Mouse (Mus musculus): Measurements from ENCODE around the gene Rab33a.
A peak's percentile ranks its signal among the peaks of the same experiment; 100 is the strongest.

Gene Rab33a

DNA sequence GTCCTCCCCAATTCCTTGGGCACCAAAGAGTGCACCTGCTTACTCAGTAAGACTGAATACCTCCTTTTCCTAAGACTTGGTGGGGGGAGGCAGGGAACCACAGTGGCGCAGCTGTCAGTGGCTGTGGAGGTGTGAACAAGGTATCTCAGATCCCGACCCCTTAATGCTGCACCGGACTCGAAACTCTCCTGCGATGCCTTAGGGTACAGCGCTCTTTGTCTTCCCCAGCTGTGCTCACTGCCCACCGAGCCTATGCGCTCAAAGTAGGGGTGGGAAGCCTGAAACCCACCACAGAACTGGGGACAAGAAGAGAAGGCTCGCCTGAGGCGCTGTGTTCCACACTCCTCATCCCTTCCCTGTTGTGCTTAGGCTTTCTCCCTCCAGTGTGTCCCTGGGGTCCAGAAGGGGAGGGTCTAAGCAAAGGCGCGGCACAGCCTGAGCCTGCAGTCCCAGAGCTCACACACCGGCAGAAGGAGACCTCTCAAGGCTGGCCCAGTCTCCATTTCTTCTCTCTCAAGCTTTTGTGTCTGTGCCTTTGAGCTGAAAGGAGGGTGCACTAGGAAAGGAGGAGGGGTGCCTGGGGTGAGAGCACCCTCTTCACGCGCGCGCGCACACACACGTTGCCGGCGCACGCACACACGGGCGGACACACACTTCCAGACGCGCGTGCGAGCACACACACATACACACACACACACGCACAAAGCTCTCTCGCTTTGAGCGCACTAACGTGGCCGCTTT lies at the start of gene Rab33a:
TSS of gene Rab33a (plus strand) at position 478 of the 741 bp plus-strand sequence.
- DNase-seq (ENCODE audit: low read depth, low spot score): peak; percentile 33

- peak; percentile 16 for DNase-seq (ENCODE audit: low read depth, low spot score)
These were observed 38.0 kb upstream of the Rab33a start for GRCm38 (mm10) chrX:48481095-48481494.

DNA sequence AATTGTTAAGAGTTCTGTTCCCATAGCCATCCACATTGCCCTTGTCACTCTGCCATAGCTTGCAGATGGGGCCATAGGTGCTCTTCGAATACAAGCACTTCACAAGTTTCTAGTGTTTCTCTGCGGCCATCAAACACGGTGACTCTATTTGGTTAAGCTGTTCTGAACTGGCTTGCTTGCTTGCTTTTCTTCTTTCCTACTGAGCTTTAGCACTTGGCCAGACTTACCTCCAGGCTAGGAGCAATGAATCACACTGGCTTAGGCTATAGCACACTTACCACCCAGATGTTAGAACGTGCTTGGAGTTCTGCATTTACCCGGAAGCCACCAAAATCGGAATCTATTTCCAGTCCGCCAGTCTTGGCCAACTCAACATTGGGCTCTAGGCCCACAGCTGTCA lies 37.4 kb upstream of the Rab33a start:
- DNase-seq (ENCODE audit: low read depth, low spot score): no peak

- DNase-seq (ENCODE audit: low read depth, low spot score): no peak
These were observed 25.3 kb upstream of the Rab33a start for GRCm38 (mm10) chrX:48493763-48494162.

DNA sequence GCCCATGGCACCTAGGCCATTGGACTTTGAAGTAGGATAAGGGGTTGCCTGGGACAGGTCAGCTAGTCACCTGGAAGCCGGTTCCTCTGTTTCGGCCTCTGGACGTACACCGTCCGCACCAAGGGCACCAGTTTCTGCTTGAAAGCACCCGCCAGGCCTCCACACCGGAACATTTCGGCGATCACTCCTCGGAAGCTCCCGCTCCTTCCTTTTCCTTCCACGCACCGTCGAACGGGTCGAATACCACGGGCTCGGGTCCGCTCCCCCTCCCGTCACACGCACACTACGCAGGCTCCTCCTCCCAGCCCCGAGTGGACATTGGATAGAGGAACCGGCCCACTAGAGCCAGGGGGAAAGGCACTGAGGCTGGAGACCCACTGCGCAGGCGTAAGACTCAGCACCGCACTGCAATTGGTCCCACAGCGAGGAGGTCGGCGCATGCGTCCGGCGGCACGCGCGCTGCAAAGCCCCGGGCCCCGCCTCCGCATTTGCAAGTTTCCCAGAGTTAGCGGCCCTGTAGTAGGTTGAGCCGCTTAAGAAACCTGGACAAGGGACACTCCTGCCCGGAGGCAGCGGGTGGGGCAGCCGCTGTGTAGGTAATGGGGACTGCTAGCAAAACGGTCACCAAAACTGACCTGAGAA lies 5.8 kb upstream of the Rab33a start, which contains the start of gene Aifm1:
TSS of gene Aifm1 (minus strand) at position 398 of the 642 bp plus-strand sequence.
- DNase-seq (ENCODE audit: low read depth, low spot score): peak; percentile 93

DNA sequence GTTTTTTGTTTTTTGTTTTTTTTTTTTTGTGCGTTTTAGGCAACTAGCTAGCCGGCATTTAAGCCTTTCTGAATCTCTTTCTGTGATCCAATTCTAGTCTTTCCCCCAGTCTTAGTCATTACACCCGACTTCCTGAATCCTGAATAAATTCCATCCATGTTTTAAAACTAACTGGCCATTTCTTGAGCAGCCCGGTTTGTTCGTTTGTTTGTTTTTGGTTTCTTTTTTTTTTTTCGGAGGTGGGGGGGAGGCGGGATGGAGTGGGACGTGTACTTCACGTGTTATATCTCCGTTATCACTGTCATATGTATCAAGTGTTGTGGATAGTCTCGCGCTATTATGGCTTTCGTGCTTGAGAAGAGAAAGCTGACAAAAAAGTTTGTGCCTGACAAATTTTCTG lies 5.3 kb upstream of the Rab33a start:
- peak; percentile 58 for DNase-seq (ENCODE audit: low read depth, low spot score)

DNA sequence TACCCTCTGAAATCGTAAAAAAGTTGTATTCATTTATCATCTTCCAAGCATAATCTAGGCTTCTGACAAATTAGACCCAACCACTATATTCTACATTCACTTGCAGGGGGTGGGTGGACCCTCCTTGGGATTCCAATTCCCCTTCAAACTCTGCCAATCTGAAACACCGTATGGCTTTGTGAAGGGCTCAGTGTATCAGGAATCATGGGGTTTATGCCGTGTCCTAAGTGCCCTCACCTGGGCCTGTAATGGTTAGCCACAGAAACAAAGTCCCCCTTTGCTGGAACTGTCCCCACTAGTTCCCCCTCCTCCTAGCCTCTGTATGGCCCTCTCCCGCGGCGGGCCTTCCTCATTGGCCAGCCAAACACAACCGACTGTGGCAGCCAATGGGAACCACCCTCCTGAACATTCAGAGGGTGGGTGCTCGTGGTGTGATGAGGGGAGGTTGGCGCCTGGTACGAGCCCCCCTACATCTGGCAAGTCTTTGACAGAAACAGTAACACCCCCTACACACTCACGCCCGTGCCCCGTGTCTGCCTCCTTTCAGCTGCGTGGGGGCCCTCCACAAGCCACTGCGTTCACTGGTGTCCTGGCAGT lies 776 bp upstream of the Rab33a start:
- no peak for DNase-seq (ENCODE audit: low read depth, low spot score)

DNA sequence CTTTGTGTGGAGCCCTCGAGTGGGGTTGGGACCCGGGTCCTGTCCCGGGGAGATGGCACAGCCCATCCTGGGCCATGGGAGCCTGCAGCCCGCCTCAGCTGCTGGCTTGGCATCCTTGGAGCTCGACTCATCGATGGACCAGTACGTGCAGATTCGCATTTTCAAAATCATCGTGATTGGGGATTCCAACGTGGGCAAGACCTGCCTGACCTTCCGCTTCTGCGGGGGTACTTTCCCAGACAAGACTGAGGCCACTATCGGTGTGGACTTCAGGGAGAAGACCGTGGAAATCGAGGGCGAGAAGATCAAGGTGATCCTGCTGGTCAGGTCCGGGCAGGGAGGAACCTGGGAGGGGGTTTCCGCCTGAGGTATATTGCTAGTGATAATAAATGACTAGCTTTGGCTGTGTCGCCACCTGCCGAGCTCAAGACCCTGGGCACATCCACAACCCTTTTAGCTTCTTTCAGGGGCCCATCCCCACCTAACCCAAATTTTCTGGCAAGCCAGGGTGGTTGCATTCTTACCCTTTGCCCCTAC lies 532 bp downstream of the Rab33a start:
- peak; percentile 7 for DNase-seq (ENCODE audit: low read depth, low spot score)

DNA sequence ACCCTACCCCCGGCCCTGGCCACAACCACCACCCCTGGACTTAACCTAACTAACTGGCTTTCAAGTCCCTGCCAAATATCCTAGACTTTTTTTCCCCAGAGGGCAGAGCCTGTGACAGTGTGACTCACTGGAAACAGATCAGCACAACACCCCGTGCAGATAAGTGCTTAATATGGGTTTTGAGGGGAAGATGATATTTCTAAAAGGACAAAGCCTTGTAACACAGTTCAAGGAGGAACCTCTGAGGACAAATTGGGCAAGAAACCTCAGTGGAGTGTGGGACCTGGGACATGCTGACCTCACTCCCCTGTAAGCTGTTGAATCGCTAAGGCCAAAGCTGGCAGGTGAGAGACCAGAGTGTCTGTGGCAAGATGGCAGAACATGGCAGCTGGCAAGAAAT lies 2.6 kb downstream of the Rab33a start:
- no peak for DNase-seq (ENCODE audit: low read depth, low spot score)

DNA sequence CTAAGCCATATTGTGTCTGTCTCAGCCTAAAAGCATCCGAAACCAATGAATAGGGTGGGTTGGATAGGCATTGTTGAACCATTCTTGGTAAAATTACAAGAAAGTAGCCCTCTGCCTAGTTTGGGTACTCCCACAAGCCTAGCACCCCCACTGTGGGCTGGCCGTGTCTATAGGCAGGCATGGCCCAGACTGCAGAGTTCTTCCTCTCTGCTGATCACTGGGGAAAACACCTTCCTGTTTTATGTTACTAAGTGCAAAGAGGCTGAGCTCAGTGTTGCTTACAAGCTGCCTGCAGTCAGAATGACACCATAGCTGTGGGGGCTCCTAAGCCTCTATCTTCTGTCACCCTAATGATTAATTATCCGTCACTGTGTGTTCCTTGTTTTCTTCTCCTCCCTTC lies 4.4 kb downstream of the Rab33a start:
- no peak for DNase-seq (ENCODE audit: low read depth, low spot score)

DNA sequence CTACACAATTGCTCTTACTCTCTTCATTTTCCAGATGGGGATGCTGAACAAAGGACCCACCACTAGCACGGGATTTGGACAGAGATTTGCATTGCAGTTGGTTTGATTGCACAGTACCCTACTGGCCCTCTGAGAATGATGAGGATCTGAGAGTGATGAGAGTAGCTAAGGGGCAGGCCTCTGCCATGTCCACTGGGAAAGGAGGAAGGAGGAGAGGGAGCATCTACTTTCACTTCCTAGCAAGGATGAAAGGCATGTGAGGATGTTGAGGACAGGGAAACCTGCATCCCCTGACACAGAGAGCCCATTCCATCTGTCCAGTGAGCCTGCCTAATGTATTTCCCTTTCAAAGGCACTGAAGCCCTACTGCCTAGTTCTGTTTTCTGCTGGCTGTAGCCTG lies 6.2 kb downstream of the Rab33a start:
- DNase-seq (ENCODE audit: low read depth, low spot score): no peak

GRCm38 (mm10) chrX:48525866-48526265 lies 6.8 kb downstream of the Rab33a start:
- DNase-seq (ENCODE audit: low read depth, low spot score): no peak

DNA sequence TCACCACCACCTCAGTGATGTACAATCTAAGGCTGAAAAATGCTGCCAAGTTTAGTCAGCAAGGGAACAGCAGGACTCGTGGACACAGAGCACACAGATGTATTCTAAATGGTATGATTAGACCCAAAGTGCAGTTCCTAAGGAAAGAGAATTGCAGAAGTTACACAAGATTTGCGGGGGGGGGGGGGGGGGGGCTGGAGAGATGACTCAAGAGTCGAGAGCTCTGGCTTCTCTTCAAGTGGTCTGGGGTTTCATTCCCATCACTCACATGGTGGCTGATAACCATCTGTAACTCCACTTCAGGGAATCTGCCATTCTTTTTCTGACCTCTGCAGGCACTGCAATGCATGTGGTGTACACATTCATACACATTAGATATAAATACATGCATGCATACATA lies 7.3 kb downstream of the Rab33a start:
- no peak for DNase-seq (ENCODE audit: low read depth, low spot score)

DNA sequence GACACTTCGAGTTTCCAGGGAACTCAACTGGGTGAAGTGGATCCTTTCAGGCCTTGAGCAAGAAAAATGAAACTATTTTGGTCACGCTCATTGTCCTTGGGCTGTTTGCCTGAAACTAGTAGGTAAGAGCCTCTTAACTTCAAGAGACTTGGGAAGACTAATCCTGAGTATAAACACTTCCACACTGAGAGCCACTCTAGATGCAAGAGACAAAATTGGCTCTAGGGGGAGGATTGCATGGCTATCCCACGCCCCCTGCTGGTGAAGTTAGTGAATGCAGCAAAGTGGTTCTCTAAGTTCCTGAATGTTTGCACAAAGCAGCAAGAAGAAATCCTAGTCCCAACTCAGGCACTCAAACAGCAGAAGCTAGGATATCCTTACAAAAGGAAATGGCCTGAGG lies 13.1 kb downstream of the Rab33a start:
- DNase-seq (ENCODE audit: low read depth, low spot score): peak; percentile 52

Data from CD4-positive helper T cell, adult 2 months (primary cell).